Mouse (Mus musculus): ENCODE data around the gene Gm9045. TPM values are rescaled to one million over a fixed set of nuclear protein-coding genes. Genes with fewer than 3 reads are reported as not detected.
"Not testable (repeated sequence)": the region's sequence is repeated elsewhere in the genome, so short reads cannot be mapped to it uniquely, and the experiment has no call there.

Gene Gm9045
- 0.09 and 0.11 TPM in 2 replicates for polyA plus RNA-seq (2015; fragmentation: Nextera tagmentation; extraction: Ambion mirVana)

- H3K4me2 ChIP-seq (replicated peaks); H3K9ac ChIP-seq; H3K4me3 ChIP-seq; H3K4me1 ChIP-seq; H3K36me3 ChIP-seq; H3K9me3 ChIP-seq; ATAC-seq (ENCODE audit: low FRiP score, low read depth); H3K27ac ChIP-seq; H3K27me3 ChIP-seq: not testable (repeated sequence)
- no CpG with 5 or more reads among the region's 14 CpGs for WGBS
These were observed at the start of gene Gm9045 for GRCm38 (mm10) chr10:118337731-118338130. Gene Gm9045 (minus strand): TSS chr10:118337831.

GRCm38 (mm10) chr10:118370443-118370842 is 32.8 kb upstream of the Gm9045 start:
- Histone ChIP-seq H3K4me1 (no peaks in the 10 kb centered on the region), H3K27me3 (no peaks in the 10 kb centered on the region), H3K4me2 (replicated peaks) (peak overlapping the region; percentile 47), H3K4me3 (no peak overlapping the region), H3K9ac (no peak overlapping the region), H3K9me3 (0 out of 2 replicates have a peak, but pooled peaks cover 2% of the 10 kb centered on the region), H3K36me3 (no peaks in the 10 kb centered on the region), H3K27ac (no peak overlapping the region)
- ATAC-seq (ENCODE audit: low FRiP score, low read depth) = peak; percentile 87
- 8% methylated on average over 10 of the region's 10 CpGs for WGBS

DNA sequence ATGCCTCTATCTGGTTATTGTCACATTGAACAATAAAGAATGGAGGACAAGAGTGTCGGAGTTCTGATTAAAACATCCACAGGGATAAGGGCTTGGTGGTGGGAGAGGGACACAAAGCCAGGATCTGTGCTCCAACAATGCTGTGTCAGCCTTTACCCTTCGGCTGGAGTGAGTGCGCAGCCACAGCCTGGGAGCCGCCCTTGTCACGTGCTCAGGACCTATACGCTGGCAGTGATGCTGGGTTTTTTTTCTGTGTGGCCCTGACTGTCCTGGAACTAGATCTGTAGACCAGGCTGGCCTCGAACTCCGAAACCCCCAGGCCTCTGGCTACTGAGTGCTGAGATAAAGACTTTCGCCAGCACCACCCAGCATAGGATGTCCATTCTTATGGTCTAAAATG is 31.9 kb upstream of the Gm9045 start:
- Histone ChIP-seq H3K4me1 (no peaks in the 10 kb centered on the region), H3K4me3 (no peak overlapping the region), H3K9me3 (0 out of 2 replicates have a peak, but pooled peaks cover 2% of the 10 kb centered on the region), H3K36me3 (no peaks in the 10 kb centered on the region), H3K27ac (no peak overlapping the region), H3K4me2 (replicated peaks) (no peak overlapping the region), H3K27me3 (no peaks in the 10 kb centered on the region), H3K9ac (no peak overlapping the region)
- WGBS = 88% methylated on average over 9 of the region's 9 CpGs
- ATAC-seq (ENCODE audit: low FRiP score, low read depth) = no peak

- H3K27me3 ChIP-seq; H3K4me1 ChIP-seq; H3K27ac ChIP-seq; H3K9me3 ChIP-seq; H3K9ac ChIP-seq; H3K36me3 ChIP-seq; ATAC-seq (ENCODE audit: low FRiP score, low read depth); H3K4me2 ChIP-seq (replicated peaks); H3K4me3 ChIP-seq: not testable (repeated sequence)
- 89% methylated on average over 1 of the region's 11 CpGs for WGBS
These were observed 16.4 kb upstream of the Gm9045 start, which contains the start of gene Gm9049 for GRCm38 (mm10) chr10:118354005-118354404. Gene Gm9049 (minus strand): TSS chr10:118354105.

DNA sequence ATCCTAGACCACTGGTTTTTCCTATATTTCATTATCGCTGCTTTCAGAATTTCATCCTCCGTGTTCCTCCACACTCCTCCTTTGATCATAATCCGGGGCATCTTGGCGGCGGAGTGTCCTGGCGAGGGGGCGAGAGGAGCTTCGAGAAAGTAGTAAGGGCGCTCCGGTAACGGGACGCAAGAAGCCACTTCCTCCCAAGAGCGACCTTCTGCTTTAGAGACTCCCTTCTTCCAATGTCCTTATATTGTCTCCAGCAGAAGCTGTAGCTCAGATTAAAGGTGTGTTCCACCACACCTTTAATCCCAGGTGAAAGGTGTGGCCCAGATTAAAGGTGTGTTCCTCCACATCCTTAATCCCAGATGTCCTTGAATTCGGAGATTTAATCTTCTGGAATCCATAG is 10.9 kb upstream of the Gm9045 start, which contains the start of gene Gm9048:
Gene Gm9048, minus strand, starts transcription at position 101 of the 400 bp plus-strand sequence.
- H3K4me2 ChIP-seq (replicated peaks); H3K9me3 ChIP-seq; H3K27me3 ChIP-seq; H3K4me1 ChIP-seq; H3K9ac ChIP-seq; H3K4me3 ChIP-seq; H3K36me3 ChIP-seq; ATAC-seq (ENCODE audit: low FRiP score, low read depth); H3K27ac ChIP-seq: not testable (repeated sequence)
- WGBS = 71% methylated on average over 1 of the region's 14 CpGs

GRCm38 (mm10) chr10:118343155-118343554 is 5.5 kb upstream of the Gm9045 start, which contains the start of gene Gm9046:
Gene Gm9046 (minus strand): TSS chr10:118343255.
- not testable (repeated sequence) for H3K4me2 ChIP-seq (replicated peaks); H3K4me1 ChIP-seq; H3K27me3 ChIP-seq; H3K9ac ChIP-seq; H3K27ac ChIP-seq; ATAC-seq (ENCODE audit: low FRiP score, low read depth); H3K4me3 ChIP-seq; H3K36me3 ChIP-seq; H3K9me3 ChIP-seq
- no CpG with 5 or more reads among the region's 14 CpGs for WGBS

DNA sequence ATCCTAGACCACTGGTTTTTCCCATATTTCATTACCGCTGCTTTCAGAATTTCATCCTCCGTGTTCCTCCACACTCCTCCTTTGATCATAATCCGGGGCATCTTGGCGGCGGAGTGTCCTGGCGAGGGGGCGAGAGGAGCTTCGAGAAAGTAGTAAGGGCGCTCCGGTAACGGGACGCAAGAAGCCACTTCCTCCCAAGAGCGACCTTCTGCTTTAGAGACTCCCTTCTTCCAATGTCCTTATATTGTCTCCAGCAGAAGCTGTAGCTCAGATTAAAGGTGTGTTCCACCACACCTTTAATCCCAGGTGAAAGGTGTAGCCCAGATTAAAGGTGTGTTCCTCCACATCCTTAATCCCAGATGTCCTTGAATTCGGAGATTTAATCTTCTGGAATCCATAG is 5.3 kb downstream of the Gm9045 start, which contains the start of gene Gm9044:
Gene Gm9044, minus strand, starts transcription at position 101 of the 400 bp plus-strand sequence.
- not testable (repeated sequence) for H3K36me3 ChIP-seq; H3K4me1 ChIP-seq; H3K4me3 ChIP-seq; ATAC-seq (ENCODE audit: low FRiP score, low read depth); H3K9ac ChIP-seq; H3K9me3 ChIP-seq; H3K27me3 ChIP-seq; H3K4me2 ChIP-seq (replicated peaks); H3K27ac ChIP-seq
- WGBS = no CpG with 5 or more reads among the region's 14 CpGs

- no CpG with 5 or more reads among the region's 11 CpGs for WGBS
- H3K36me3 ChIP-seq = not testable (repeated sequence)
These were observed 10.8 kb downstream of the Gm9045 start, which contains the start of gene Gm9040 for GRCm38 (mm10) chr10:118326869-118327268. Gene Gm9040 (minus strand): TSS chr10:118326969.

DNA sequence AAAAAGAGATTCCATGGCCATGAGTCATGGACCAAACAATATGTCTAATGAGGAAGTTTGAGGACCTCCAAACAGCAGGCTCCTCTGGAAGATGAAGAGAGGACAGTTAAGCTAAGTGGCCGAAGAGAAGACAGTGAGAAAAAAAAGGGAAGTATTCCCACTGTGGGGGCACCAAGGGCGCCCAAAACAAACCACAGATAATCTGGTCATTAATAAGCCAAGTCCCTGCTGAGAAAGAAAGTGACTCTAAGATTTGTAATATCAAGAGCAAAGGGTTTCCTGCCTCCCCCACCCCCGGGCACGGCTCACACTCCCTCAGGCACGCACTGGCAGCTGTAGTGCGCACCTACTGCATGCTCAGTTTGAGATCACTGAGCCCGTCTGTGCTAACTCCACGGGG is 18.6 kb downstream of the Gm9045 start:
- no peaks in the 10 kb centered on the region for H3K36me3 ChIP-seq
- H3K27ac ChIP-seq = no peak overlapping the region
- H3K4me3 ChIP-seq = no peak overlapping the region
- 85% methylated on average over 8 of the region's 8 CpGs for WGBS
- H3K4me1 ChIP-seq = no peaks in the 10 kb centered on the region
- no peak for ATAC-seq (ENCODE audit: low FRiP score, low read depth)
- H3K9me3 ChIP-seq = no peaks in the 10 kb centered on the region
- no peaks in the 10 kb centered on the region for H3K27me3 ChIP-seq
- no peak overlapping the region for H3K4me2 ChIP-seq (replicated peaks)
- H3K9ac ChIP-seq = no peak overlapping the region

More at GRCm38 (mm10) chr10:118326869-118327268, 10.8 kb downstream of the Gm9045 start, which contains the start of gene Gm9040:
- H3K4me1 ChIP-seq; H3K4me3 ChIP-seq; H3K4me2 ChIP-seq (replicated peaks); H3K27me3 ChIP-seq; H3K9ac ChIP-seq; H3K27ac ChIP-seq; ATAC-seq (ENCODE audit: low FRiP score, low read depth); H3K9me3 ChIP-seq: not testable (repeated sequence)

DNA sequence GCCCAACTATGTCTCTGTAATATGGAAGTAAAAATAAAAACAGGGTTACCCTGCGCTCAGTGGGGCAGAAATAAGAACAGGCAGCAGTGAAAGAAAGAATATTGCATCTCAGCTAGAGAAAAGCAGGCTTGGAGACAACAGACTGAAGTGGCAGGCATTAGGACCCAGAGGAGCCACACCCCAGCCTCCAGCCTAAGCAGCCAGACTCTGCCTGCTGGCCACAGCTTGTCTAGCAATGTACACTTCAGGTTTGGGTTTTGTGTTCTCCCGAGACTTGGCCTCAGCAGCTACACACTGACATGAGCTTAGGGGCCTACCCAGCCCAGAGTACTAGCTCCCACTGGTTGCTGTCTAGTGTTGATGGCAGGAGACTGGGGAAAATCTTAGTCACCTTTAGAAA is 35.5 kb downstream of the Gm9045 start:
- H3K36me3 ChIP-seq; H3K4me1 ChIP-seq; H3K9me3 ChIP-seq; H3K9ac ChIP-seq; H3K4me3 ChIP-seq; ATAC-seq (ENCODE audit: low FRiP score, low read depth); H3K4me2 ChIP-seq (replicated peaks); H3K27ac ChIP-seq; H3K27me3 ChIP-seq: not testable (repeated sequence)
- 48% methylated on average over 2 of the region's 2 CpGs for WGBS

DNA sequence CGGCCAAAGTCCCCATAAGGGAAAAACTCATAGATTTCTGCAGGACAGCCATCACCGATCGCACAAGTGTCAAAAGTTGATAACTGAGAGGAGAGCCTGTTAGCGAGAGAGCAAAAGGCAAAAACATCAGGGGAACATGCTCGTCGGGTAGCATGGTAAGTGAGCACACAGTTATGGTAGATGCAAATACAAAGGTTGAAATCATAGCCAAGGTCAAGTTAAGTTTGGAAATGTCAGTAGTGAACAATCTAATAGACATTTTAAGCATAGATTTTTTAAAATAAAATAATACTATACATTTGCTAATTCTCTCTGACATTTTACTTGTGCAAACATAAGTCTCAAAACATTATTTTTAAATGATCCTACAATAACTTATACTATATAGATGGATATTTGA is 42.7 kb downstream of the Gm9045 start, which contains the start of gene Iltifb:
Gene Iltifb, minus strand, starts transcription at position 101 of the 400 bp plus-strand sequence.
- no peaks in the 10 kb centered on the region for H3K36me3 ChIP-seq
- H3K27ac ChIP-seq = no peak within 1 kb of the TSS
- H3K9ac ChIP-seq = no peak within 1 kb of the TSS
- H3K27me3 ChIP-seq = no peaks in the 10 kb centered on the region
- no peak within 1 kb of the TSS for H3K4me3 ChIP-seq
- H3K4me1 ChIP-seq = no peaks in the 10 kb centered on the region
- WGBS = 92% methylated on average over 6 of the region's 6 CpGs
- H3K9me3 ChIP-seq = no peaks in the 10 kb centered on the region
- no peak for ATAC-seq (ENCODE audit: low FRiP score, low read depth)
- H3K4me2 ChIP-seq (replicated peaks) = no peak within 1 kb of the TSS
